Mouse (Mus musculus) stomach, embryonic 14.5 days (tissue): ENCODE results near the gene Bcl2a1d. TPM values are rescaled to one million over a fixed set of nuclear protein-coding genes. Genes with fewer than 3 reads are reported as not detected.

Source experiments
- polyA plus RNA-seq: library from polyadenylated mRNA; unstranded; fragments of >200 nt; fragmentation: Nextera tagmentation; extraction: Ambion mirVana; gene quantifications from 2 replicates; pipeline ENCODE4 v1.2.1, GENCODE M21; 2014

Gene Bcl2a1d
- polyA plus RNA-seq, 1 experiment from 2014 or later, result 0.58 TPM

Other genes starting within 250 kb of the Bcl2a1d start
- 123 and 135 TPM in 2 replicates for gene Syncrip, start 249.3 kb downstream of the Bcl2a1d start, polyA plus RNA-seq
- 10.1 and 16.1 TPM in 2 replicates for gene Zfp949, start 183.9 kb downstream of the Bcl2a1d start, polyA plus RNA-seq
- gene Trim43a, start 151.0 kb downstream of the Bcl2a1d start, polyA plus RNA-seq, result not detected in 2 replicates
- gene Mthfsl, start 11.6 kb downstream of the Bcl2a1d start, polyA plus RNA-seq, result 33.2 and 45.8 TPM in 2 replicates
- 0.15 and 0.19 TPM in 2 replicates for gene Trim43c, start 107.2 kb upstream of the Bcl2a1d start, polyA plus RNA-seq
- 0.32 TPM in 1 of 2 replicates, not detected in the other for gene Bcl2a1a, start 225.0 kb upstream of the Bcl2a1d start, polyA plus RNA-seq